In genomic region chr16:93006321-93006984, GRCm38 (mm10) we compare ENCODE assay signal across 9 mouse cellular contexts.
DNase-seq lines count a peak whose midpoint lies in the region; ATAC-seq lines count a peak whose summit lies in the region.
"Had no signal": no experiment of that assay in that cellular context is flagged by ENCODE, and none has a peak within 500 bp of the region (broad histone marks: within the 10 kb centered on the region; RNA-seq: fewer than 3 reads in every experiment).

No protein-coding gene starts in this region.

- H3K36me3 ChIP-seq in forebrain, embryonic 14.5 days (ENCODE audit: control insufficient read depth, insufficient read depth, low read length) = no peaks in the 10 kb centered on the region
- H3K36me3 ChIP-seq in limb, embryonic 12.5 days = no peaks in the 10 kb centered on the region
- H3K36me3 ChIP-seq in neural tube, embryonic 15.5 days = no peaks in the 10 kb centered on the region
- H3K36me3 ChIP-seq: liver, embryonic 15.5 days had no signal

- peaks cover 9% of the 10 kb centered on the region for H3K4me1 ChIP-seq in forebrain, embryonic 14.5 days (ENCODE audit: control insufficient read depth, insufficient read depth, low read length)
- peaks cover 18% of the 10 kb centered on the region for H3K4me1 ChIP-seq in limb, embryonic 12.5 days (replicated peaks)
- H3K4me1 ChIP-seq in neural tube, embryonic 15.5 days = peaks cover 9% of the 10 kb centered on the region
- H3K4me1 ChIP-seq: liver, embryonic 15.5 days had no signal

- H3K4me3 ChIP-seq in forebrain, embryonic 14.5 days (ENCODE audit: low read depth, low read length) = no peak overlapping the region; the same call in 1 of the 2 replicates
- peak overlapping the region; percentile 17 for H3K4me3 ChIP-seq in limb, embryonic 12.5 days (replicated peaks)
- no peak overlapping the region; the same call in 1 of the 2 replicates for H3K4me3 ChIP-seq in neural tube, embryonic 15.5 days (replicated peaks)
- H3K4me3 ChIP-seq: liver, embryonic 15.5 days had no signal

- WGBS in forebrain, embryonic 14.5 days = 8% methylated on average over 21 of the region's 21 CpGs
- whole genome bisulfite sequencing in limb, embryonic 12.5 days = 3% methylated on average over 21 of the region's 21 CpGs
- 8% methylated on average over 21 of the region's 21 CpGs for WGBS in neural tube, embryonic 15.5 days

- H3K9ac ChIP-seq in forebrain, embryonic 14.5 days (ENCODE audit: low read length) = no peak overlapping the region
- H3K9ac ChIP-seq in limb, embryonic 12.5 days (replicated peaks) = no peak overlapping the region
- H3K9ac ChIP-seq in neural tube, embryonic 15.5 days (replicated peaks) = no peak overlapping the region
- H3K9ac ChIP-seq: liver, embryonic 15.5 days had no signal

- H3K27me3 ChIP-seq in forebrain, embryonic 14.5 days (replicated peaks; ENCODE audit: control insufficient read depth, insufficient read depth, low read length) = no peaks in the 10 kb centered on the region
- peaks cover 18% of the 10 kb centered on the region for H3K27me3 ChIP-seq in limb, embryonic 12.5 days
- H3K27me3 ChIP-seq in neural tube, embryonic 15.5 days (replicated peaks) = no peaks in the 10 kb centered on the region

- DNase-seq in urinary bladder, postnatal 14 days (ENCODE audit: low spot score) = peak; percentile 46
- no peak for DNase-seq in urinary bladder, postnatal 10 days (ENCODE audit: low spot score)
- DNase-seq in forebrain, embryonic 14.5 days (ENCODE audit: low spot score) = peak; percentile 27
- DNase-seq in heart, postnatal 36 days = peak; percentile 25 to 26
- no peak for DNase-seq in right cerebral cortex, postnatal 4 days
- DNase-seq in spleen, postnatal 36 days (ENCODE audit: low spot score in 2 of 2) = no peak

- ATAC-seq in forebrain, embryonic 14.5 days = no peak
- no peak for ATAC-seq in limb, embryonic 12.5 days (ENCODE audit: insufficient number of reproducible peaks, insufficient read depth, low FRiP score, low TSS enrichment, low read depth)
- no peak for ATAC-seq in neural tube, embryonic 15.5 days (ENCODE audit: low FRiP score)

- intact Hi-C loops in heart, postnatal 36 days (cut with DNase I) = no loop called here

- peak overlapping the region; percentile 39 for H3K4me2 ChIP-seq in forebrain, embryonic 14.5 days (ENCODE audit: low read length)
- peak overlapping the region; percentile 52 for H3K4me2 ChIP-seq in limb, embryonic 12.5 days
- H3K4me2 ChIP-seq in neural tube, embryonic 15.5 days = peak overlapping the region; percentile 48
- H3K4me2 ChIP-seq: liver, embryonic 15.5 days had no signal

- H3K27ac ChIP-seq in forebrain, embryonic 14.5 days (ENCODE audit: low read depth, low read length) = no peak overlapping the region
- H3K27ac ChIP-seq in limb, embryonic 12.5 days = peak overlapping the region; percentile 59; the same call in 1 of the 2 replicates
- H3K27ac ChIP-seq in neural tube, embryonic 15.5 days (replicated peaks) = no peak overlapping the region
- H3K27ac ChIP-seq: liver, embryonic 15.5 days had no signal

- H3K9me3 ChIP-seq in forebrain, embryonic 14.5 days (replicated peaks; ENCODE audit: control insufficient read depth, low read length) = no peaks in the 10 kb centered on the region
- no peaks in the 10 kb centered on the region for H3K9me3 ChIP-seq in limb, embryonic 12.5 days
- H3K9me3 ChIP-seq in neural tube, embryonic 15.5 days (replicated peaks) = no peaks in the 10 kb centered on the region
- H3K9me3 ChIP-seq: liver, embryonic 15.5 days had no signal

Comparison
In these comparisons a context has a peak if more than half of its experiments do, and no peak if none do; other contexts are left out.
1. DNase-seq: peak in urinary bladder, postnatal 14 days (single experiment), forebrain, embryonic 14.5 days (single experiment) and heart, postnatal 36 days (2 of 2); none in urinary bladder, postnatal 10 days (single experiment), right cerebral cortex, postnatal 4 days (single experiment) and spleen, postnatal 36 days (0 of 2).
2. Peak in every context shown above with its lines, with median percentiles within 50 percentile points of each other: H3K4me2 ChIP-seq.